Mouse (Mus musculus): Measurements from ENCODE around the gene Mpg. TPM values are rescaled to one million over a fixed set of nuclear protein-coding genes. Genes with fewer than 3 reads are reported as not detected.
A peak's percentile ranks its signal among the peaks of the same experiment; 100 is the strongest.

The Mpg gene
- total RNA-seq, 4 experiments from 2014 or later = 5.5 to 7.7 (median 6.2) TPM

- no peak for DNase-seq (ENCODE audit: low spot score)
Measured at GRCm38 (mm10) chr11:32256566-32256965, 30.3 kb downstream of the Mpg start.

- DNase-seq (ENCODE audit: low spot score) = no peak
Measured at GRCm38 (mm10) chr11:32262674-32263415, 36.5 kb downstream of the Mpg start.

GRCm38 (mm10) chr11:32265117-32265738 is 38.9 kb downstream of the Mpg start:
- DNase-seq (ENCODE audit: low spot score) = no peak

- no peak for DNase-seq (ENCODE audit: low spot score)
Measured at GRCm38 (mm10) chr11:32266194-32266593, 39.9 kb downstream of the Mpg start.

GRCm38 (mm10) chr11:32266776-32267175 is 40.5 kb downstream of the Mpg start:
- DNase-seq (ENCODE audit: low spot score) = no peak

- DNase-seq (ENCODE audit: low spot score) = peak; percentile 94
Measured at GRCm38 (mm10) chr11:32267188-32267884, 41.0 kb downstream of the Mpg start, which contains the start of gene Nprl3. Gene Nprl3, minus strand, starts transcription at chr11:32267707.

- DNase-seq (ENCODE audit: low spot score) = no peak
Measured at GRCm38 (mm10) chr11:32267964-32268363, 41.7 kb downstream of the Mpg start.

- DNase-seq (ENCODE audit: low spot score) = no peak
Measured at GRCm38 (mm10) chr11:32268952-32269351, 42.6 kb downstream of the Mpg start.

- no peak for DNase-seq (ENCODE audit: low spot score)
Measured at GRCm38 (mm10) chr11:32271178-32271577, 44.9 kb downstream of the Mpg start.

- no peak for DNase-seq (ENCODE audit: low spot score)
Measured at GRCm38 (mm10) chr11:32276347-32276746, 50.0 kb downstream of the Mpg start, which contains the start of gene Hba-x. Gene Hba-x, plus strand, starts transcription at chr11:32276400.

GRCm38 (mm10) chr11:32277736-32278457 is 51.6 kb downstream of the Mpg start:
- DNase-seq (ENCODE audit: low spot score) = no peak

GRCm38 (mm10) chr11:32278458-32278957 is 52.2 kb downstream of the Mpg start:
- DNase-seq (ENCODE audit: low spot score) = no peak

- no peak for DNase-seq (ENCODE audit: low spot score)
Measured at GRCm38 (mm10) chr11:32280646-32281045, 54.3 kb downstream of the Mpg start.

GRCm38 (mm10) chr11:32281416-32282144 is 55.3 kb downstream of the Mpg start:
- no peak for DNase-seq (ENCODE audit: low spot score)

Other genes with a start within 250 kb of the Mpg start
- 1 to 10 TPM in 2 of 4 experiments, under 1 TPM in 2; 0.60 to 1.1 (median 0.89) TPM for gene Nsg2, start 226.0 kb upstream of the Mpg start, total RNA-seq (2022)
- gene Il9r, start 26.2 kb upstream of the Mpg start, total RNA-seq (2022) = under 1 TPM in 3 of 4 experiments, not detected in 1; 0.05 to 0.40 (median 0.09) TPM
- 10 to 100 TPM in 3 of 4 experiments, 1 to 10 TPM in 1; 9.7 to 14.0 (median 11.8) TPM for gene Snrnp25, start 21.1 kb upstream of the Mpg start, total RNA-seq (2022)
- 10 to 100 TPM; 20.4 to 26.8 (median 23.0) TPM for gene Rhbdf1, start 4.2 kb upstream of the Mpg start, total RNA-seq (2022)
- gene Nprl3, start 41.2 kb downstream of the Mpg start, total RNA-seq (2022) = 10 to 100 TPM; 27.3 to 29.9 (median 28.3) TPM
- gene Hba-x, start 49.9 kb downstream of the Mpg start, total RNA-seq (2022) = not detected
- gene Hba-a1, start 57.0 kb downstream of the Mpg start, total RNA-seq (2022) = over 10,000 TPM in 1 of 4 experiments, 1,000 to 10,000 TPM in 3; 1,679 to 11,117 (median 2,615) TPM
- gene Hbq1b, start 60.5 kb downstream of the Mpg start, total RNA-seq (2022) = 1 to 10 TPM in 1 of 4 experiments, under 1 TPM in 1, not detected in 2; 0.52 to 1.6 TPM
- gene Hba-a2, start 70.0 kb downstream of the Mpg start, total RNA-seq (2022) = 1,000 to 10,000 TPM; 1,411 to 8,978 (median 2,103) TPM
- gene Hbq1a, start 73.6 kb downstream of the Mpg start, total RNA-seq (2022) = under 1 TPM in 1 of 4 experiments, not detected in 3; 0.83 TPM
- 1 to 10 TPM; 2.3 to 4.9 (median 3.3) TPM for gene Sh3pxd2b, start 121.3 kb downstream of the Mpg start, total RNA-seq (2022)
- 1 to 10 TPM; 3.0 to 4.4 (median 3.7) TPM for gene Ubtd2, start 228.9 kb downstream of the Mpg start, total RNA-seq (2022)

All from heart, adult 8-10 months (tissue).